Mouse (Mus musculus) c-Kit-positive CD71-positive TER-119-negative erythroid progenitor cells, embryonic 14.5 days (primary cell): Measurements from ENCODE around the gene Hoxb3.

Experiments used
- DNase-seq: peaks from one replicate; pipeline ENCODE4 v3.0.0-alpha.2; 2013; ENCODE audit warnings: low read depth

The Hoxb3 gene

DNA sequence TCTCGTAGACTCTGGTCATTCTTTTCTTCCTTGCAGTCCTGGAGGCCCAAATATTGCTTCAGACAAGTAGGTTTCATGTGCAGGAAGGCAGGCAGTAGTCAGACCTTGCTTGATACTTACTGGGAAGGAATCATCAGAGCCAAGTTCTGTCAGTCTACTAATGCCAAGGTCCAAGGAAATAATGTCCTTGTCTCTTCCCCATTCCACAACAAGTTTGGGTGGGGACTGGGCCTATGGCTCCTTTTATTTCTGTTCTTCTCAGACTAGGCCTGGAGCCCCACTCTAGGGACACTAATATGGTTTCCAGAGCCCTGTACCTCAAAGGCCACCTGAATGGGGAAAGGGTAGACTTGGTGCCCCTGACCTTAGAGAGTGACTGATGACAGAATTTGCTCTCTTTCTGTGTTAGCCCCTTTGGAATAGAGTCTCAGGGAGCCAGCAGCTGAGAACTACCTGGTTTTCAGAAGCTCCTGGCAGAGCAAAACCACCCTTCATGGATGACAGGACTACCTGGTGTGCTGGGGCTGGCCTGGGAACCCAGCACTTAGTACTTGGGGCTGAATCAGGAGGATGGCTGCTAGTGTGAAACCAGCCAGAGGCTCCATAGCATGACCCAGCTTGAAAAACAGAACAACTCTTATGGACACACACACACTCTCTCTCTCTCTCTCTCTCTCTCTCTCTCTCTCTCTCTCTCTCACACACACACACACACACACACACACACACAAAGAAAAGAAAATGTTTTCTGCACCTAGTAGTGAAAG lies 34.5 kb upstream of the Hoxb3 start:
- no peak for DNase-seq

DNA sequence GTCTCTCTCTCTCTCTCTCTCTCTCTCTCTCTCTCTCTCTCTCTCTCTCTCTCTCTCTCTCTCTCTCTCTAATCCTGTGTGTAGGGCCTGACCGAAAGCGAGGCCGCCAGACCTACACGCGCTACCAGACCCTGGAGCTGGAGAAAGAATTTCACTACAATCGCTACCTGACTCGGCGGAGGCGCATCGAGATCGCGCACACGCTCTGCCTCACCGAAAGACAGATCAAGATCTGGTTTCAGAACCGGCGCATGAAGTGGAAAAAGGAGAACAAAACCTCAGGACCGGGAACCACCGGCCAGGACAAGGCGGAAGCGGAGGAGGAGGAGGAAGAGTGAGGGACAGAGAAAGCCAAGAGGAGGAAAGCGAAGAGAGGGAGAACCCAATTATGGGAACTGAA lies 33.8 kb upstream of the Hoxb3 start:
- no peak for DNase-seq

DNA sequence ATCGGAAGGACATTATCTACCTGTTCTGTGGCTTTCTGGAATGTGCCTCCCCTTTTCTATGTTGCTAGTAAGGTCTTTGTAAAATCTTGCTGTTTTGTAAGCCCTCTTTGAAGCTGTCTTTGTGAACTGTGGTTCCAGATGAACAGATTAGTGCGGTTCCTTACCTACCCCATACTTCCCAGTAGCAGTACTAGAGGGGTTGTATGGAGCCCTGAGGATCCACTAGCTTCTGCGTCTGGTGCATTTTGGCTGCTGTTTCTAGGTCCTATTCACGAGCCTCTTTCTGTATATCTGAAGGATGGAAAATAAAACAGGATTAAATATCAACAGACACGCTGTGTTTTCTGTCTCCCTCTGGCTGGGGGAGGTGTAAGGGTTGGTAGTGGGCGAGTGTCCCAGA lies 33.3 kb upstream of the Hoxb3 start:
- no peak for DNase-seq

DNA sequence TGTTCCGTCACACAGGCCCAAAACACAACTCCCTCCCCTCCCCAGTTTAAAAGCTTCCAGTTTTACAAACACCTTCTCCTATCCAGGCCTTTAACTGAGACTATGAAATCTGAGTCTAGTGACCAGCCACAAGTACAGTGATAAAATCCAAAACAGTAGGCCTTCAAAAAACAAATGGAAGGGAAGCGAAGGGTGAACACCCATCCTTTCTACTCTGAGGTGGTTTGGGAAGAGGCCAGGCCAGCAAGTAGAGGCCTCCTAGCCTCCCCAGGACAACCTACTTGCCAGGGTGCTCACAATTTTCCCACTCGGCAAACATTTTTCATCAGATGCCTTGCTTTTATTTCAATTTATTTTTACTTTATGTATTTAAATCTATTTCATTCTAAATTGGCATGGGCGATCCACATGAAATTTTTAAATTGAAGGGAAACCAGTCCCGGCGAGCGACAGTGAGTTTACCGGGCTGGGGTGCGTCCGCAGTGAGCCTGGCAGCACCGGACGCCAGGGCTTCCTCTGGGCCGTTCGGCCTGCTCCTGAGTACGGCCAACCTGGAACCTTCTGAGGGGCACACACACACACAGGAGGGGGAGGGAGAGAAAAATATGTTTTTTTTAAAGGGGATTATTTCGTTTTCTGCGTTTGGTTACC lies 32.3 kb upstream of the Hoxb3 start:
- DNase-seq = no peak

DNA sequence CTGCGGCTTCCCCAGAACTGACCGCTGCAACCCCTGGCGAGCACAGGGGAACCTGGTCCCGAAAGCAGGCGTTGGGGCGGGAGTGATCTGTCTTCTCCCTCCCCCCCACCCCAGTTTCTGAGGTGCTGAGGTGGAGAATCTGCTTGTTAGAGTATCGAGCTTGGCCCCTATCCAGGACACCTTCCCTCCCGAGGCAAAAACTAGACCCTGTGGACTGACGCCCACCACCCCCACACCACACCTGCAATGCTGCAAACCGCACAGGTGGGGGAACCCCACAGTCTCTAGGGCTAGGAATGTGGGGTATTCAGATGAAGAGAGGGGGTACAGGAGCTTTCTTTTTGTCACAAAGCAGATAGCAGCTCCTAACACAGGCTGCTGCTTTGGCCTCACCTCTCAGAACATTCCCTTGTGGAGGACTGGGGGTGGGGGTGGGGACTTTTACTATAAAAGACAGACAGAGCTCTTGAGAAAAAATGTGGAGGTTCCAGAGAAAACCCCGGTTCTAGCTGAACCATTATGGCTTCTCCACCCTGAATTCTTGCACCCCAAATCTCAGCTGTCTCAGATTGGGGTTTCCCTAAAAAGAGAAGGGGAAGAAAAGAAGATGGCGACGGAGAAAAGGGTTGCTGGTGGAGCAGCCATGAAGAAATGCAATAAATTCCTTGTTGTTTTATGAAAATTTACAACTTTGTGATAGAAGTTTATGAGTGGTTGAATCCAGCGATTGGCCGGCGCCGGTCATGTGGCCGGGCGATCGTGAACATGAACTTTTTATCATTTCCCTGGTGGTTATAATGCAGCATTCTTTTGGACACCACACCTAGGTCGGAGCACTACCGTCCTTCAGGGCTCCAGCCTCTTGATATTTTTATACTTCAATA lies 31.2 kb upstream of the Hoxb3 start, which contains the start of gene Hoxb6:
Gene Hoxb6, plus strand, starts transcription at position 796 of the 884 bp plus-strand sequence.
- DNase-seq = no peak

DNA sequence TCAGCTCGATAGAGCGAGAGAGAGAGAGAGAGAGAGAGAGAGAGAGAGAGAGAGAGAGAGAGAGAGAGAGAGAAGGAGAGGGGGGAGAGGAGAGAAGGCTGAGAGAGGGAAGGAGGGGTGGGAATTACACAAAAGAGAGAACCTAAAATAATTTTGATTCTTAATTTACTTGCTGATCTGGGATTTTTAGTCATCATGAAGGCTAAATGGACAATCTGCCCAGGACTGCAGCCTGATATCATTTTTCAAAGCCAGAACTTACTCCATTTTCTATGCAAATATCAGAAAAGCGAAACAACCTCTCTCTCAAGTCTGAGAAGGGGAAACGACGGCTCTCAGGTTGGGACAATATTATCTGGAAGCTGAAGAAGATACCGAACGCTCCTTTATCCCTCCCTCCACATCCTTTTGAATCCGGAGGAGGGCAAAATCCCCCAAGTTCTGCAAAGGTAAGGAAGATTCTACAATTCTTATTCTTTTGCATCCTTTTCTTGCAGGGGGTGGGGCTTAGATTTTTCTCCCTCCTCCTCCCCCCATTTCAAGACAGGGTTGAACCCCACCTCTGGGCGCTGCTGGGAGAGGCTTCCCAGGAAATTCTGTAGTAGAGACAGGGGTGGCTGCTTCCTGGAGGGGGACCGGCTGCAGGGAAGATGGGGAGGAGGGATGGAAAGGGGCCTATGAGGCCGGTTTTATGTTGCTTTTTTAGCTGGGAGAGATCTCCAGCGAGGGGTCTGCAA lies 30.4 kb upstream of the Hoxb3 start:
- no peak for DNase-seq

DNA sequence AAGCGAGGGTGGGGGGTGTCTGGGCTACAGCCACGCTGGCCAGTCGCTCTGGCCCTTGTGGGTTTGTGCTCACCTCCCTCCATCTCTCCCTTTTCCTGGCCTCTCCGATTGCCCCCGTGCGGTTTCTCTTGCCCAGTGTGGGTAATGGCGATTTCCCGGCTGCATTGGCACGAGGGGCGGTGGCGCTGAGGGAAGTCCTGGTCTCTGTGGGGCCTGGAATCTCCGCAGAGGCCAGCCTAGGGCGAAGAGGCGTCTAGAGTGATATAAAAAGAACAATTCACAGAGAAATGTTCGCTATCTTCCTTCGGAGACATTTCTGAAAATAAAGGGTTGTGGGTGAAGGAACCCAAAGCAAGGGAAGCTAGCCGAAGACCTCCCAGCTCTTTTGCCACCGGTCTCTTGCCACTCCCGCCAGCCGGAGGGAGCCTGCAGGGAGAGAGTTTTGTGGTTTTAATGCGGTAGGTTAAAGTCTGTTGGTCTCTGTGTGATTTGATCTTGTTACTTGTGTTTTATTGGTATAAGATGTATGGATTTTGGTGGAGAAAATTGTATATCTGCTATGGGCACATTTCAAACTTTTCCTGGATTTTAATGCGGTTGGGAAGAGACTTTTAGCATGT lies 29.7 kb upstream of the Hoxb3 start:
- DNase-seq = no peak

DNA sequence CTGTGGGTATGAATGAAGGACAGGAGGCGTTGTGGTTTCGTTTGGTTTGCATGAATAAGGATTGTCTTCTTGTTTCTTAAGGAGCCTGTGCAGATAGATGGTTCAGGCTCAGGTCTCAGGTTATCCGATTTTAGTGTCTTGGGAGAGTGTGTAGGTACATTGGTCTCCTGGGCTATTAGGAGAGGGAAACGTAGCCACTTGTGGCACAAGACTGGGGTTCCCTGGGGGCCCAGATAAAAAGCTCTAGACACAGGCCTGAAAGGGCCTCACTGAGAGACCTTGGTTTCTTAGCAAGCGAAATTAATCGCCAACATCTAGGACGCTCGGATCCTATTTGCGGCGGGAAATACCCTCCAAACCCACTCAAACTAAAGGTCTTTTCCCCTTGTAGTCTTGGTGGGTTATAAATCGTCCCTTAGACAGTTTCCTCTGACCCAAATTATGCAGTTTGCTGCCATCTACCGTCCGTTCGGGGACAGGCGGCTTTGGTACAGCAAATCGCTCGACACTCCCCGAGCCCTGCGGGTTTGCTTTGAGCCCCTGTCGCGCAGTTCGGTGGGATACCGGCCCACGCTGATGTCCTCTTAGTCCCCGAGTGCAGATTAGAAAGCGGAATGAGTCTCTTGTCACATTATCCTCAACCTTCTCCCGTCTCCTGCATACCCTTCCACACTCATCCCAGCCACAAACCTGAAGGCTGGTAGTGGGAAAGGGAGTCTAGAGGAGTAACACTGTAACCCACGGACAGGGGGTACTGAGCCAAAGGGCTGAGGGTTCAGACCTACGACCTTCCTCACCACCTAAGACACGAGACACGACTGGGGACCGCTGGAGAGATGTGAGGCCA lies 28.7 kb upstream of the Hoxb3 start:
- DNase-seq = peak; percentile 45

DNA sequence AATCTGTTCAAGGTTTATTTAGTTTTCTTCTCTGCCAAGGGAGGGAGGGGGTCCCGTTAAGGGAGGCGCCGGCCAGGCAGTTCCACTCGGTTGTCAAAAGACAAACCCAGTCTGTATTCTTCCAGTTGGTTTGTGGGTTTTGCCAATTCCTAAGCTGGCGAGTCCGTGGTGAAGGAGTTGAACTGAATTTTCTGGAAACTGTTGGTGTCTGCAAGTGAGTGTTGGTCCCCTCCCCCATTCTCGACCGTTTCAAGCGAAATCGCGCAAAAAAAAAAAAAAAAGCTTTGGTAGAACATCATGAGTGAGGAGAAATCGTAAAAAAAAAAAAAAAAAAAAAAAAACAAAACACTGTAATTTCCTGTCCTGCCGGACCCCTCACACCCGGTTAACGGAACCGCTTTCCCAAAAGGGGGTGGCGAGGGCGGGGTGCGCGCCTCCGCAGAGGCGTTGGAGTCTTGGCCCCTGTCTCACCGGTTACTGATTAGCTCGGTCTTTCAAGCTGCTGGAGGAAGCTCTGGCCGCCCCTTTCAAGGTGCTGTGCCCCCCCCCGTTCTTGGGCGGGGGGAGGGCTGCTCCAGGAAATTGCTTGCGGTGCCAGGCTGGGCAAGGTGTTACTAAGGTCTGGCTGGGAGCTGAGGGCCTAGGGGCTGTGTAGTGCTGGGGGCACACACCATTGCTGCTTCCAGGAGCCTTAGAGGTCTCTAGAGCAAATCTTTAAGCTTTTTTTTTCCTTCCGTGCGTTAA lies 27.9 kb upstream of the Hoxb3 start:
- no peak for DNase-seq

DNA sequence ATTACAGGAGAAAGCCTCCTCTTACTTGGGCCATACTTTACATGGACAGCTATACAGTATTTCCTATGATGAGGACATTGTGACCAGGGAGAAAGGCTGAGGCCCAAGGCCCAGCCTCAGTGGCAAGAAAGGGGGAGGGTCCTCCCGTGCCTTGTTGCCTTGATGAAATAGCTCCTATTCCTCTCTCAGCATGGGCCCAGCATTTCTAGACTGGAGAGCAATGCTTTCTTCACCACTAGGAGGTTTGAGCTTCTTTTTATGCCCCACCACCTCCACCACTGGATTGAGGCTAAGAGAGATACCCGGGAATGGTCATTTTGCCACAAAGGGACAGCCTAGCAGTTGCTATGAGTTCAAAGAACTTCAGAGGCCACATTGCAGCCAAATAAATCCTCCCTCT lies 26.1 kb upstream of the Hoxb3 start:
- DNase-seq = no peak

DNA sequence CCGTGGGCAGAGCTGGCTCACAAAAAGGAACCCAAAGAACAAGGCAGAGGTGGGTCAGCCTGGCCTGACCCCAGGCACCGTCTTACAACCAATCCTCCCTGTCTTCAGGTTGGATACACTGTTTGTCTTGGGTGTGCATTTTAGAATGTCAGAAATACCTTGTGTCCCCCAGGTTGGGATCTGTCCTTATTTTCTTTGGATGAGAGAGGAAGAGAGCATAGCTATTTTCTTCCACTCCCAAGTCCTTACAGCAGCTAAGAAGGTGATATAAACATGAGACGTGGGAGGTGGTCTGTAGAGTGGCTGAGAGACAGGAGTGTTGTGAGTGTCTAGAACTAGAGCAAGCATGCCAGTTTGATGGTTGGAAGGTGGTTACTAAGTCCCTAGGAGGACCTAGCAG lies 25.7 kb upstream of the Hoxb3 start:
- no peak for DNase-seq

DNA sequence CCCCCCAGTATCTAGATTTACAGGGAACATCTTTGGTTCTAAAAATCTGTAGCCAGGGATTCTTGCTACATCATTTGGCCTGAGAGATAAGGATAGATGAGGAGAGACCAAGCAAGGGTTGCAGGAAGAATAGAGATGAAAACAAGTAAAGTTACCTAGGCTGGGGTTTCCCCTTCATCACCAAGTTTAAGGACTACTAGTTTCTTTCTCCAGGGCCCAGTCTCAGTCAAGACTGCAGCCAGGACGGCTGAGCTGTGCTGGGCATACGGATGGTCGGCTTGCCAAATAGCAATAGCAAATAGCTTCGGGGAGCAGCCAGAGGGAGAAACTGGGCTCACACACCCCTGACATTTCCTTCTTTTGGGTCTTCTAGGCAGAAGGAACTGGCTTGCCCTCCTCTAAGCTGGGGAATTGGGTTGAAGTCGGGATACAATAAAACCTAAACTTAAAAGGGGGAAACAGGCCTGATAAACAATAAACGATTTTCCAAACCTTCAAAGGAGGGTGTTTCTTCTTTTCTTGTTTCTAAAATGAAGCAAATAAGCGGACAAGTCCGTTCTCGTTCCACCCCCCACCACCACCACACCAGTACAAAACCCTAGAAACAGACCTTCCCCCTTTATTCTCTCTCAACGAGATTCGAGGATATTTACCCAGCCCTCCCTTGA lies 25.0 kb upstream of the Hoxb3 start:
- no peak for DNase-seq

DNA sequence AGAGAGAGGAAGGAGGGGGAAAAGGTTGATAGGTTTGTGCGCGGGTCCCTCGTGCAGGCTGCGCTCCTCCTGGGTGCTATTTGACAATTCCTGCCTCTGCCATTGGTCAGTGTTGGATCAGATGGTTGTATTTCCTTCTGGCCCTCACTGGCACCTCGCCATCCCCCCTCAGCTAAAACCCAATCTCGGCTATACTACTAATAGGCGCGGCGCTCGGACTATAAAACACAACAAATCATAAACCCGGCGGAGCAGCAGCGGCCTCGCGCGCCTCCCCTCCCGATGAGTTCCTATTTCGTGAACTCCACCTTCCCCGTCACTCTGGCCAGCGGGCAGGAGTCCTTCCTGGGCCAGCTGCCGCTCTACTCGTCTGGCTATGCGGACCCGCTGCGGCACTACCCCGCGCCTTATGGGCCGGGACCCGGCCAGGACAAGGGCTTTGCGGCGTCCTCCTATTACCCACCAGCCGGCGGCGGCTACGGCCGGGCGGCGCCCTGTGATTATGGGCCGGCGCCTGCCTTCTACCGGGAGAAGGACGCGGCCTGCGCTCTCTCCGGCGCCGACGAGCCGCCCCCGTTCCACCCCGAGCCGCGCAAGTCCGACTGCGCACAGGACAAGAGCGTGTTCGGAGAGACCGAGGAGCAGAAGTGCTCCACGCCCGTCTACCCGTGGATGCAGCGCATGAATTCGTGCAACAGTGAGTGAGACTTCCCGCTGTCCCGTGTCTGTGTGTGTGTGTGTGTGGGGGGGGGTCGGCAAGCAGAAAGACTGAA lies 24.0 kb upstream of the Hoxb3 start:
- no peak for DNase-seq

DNA sequence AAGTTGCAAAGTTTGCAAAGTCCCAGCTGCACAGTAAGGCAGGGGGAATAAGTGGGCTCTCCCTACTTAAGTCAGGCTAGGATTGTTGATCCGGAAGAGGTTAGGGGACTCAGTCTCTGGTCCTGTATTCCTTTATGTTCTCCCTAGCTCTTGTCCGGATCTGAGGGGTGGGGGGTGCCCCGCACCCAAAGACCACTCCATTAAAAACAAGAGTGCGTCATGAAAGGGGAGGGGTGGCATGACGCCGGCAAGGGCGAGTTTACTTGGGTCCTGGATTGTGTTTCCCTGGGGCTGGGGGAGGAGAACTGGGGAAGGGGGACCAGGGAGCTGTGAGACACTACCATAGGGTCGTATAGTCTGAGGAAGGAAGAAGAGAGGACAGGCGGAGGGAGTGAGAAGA lies 23.3 kb upstream of the Hoxb3 start:
- no peak for DNase-seq

DNA sequence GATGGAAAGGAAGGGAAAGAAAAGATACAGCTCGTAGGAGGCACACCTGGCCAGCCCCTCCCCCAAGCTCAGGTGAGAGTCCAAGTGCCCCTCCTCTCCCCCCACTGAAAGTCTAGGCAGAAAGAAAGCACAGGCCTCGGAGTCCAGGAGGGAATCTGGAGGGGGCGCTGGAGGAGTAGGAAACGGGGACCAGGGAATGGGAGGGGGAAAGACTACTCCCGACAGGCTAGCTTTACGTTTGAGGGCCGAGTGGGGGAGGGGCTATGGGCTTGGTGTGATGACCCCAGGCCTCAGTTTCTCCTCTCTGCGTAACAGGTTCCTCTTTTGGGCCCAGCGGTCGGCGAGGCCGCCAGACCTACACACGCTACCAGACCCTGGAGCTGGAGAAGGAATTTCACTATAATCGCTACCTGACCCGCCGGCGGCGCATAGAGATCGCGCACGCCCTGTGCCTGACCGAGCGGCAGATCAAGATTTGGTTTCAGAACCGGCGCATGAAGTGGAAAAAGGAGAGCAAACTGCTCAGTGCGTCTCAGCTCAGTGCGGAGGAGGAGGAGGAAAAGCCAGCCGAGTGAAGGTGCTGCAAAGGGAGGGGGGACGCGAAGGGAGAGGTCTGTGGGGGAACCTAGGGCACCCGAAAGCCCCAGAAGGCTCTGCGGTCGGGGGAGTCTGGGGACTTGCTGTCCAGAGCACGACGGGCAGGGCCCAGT lies 22.6 kb upstream of the Hoxb3 start:
- no peak for DNase-seq

DNA sequence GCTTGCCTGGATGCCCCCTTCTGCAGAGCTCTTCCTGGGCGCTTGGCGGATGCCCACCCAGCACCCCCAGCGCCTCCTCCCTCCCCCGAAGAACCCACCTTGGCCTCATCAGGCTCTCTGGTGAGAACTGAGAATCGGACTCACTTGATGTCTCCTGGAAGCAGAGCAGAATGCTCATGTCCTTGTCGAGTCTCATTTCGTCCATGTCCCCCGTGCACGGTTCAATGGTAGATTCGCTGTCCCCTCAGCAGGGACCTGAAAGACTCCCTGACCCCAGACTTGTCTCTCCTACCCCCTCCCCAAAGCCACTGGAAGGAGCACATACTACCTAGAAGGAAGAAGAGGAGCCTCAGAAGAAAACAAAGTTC lies 22.1 kb upstream of the Hoxb3 start:
- no peak for DNase-seq

DNA sequence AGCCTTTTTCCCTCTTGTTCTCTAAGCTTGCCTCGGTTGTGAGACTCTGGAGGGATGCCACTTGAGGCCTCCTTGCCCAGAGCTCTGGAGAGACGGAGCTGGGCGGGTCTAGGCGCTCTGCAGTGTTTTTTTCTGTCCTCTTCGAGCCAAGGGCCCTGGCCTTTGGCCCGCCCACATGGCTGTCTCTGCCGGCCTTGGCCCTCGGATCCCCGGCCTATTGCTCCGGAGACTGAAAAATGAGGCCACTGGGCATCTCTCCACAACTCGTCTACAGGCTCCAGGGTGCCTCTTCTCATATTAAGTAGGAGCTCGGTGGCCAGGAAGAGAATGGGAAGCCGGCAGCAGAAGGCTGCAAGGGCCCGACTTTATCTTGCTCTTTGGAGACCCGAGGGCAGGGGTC lies 21.3 kb upstream of the Hoxb3 start:
- DNase-seq = no peak
